Mouse (Mus musculus) lung, adult 2 months (tissue): Measurements from ENCODE around the gene Usp22. TPM values are rescaled to one million over a fixed set of nuclear protein-coding genes. Genes with fewer than 3 reads are reported as not detected.
A peak's percentile ranks its signal among the peaks of the same experiment; 100 is the strongest.
"Not testable (repeated sequence)": the region's sequence is repeated elsewhere in the genome, so short reads cannot be mapped to it uniquely, and the experiment has no call there.

ENCODE experiments used
- DNase-seq: peaks from one replicate; pipeline ENCODE4 v3.0.0; 2022
- H3K4me1 ChIP-seq: fragments of 200-500 bp; 2 replicates; pipeline ENCODE4 v1.6.1; 2011; ENCODE audit warnings: low read length; ENCODE audit not compliant: control insufficient read depth, insufficient read depth
- H3K4me3 ChIP-seq: fragments of 200-500 bp; replicated peaks from 2 replicates; pipeline ENCODE3; 2011; ENCODE audit warnings: low read depth, mild to moderate bottlenecking, control low read depth, low read length; ENCODE audit errors: extremely low read depth
- CTCF ChIP-seq: fragments of 200-500 bp; IDR thresholded peaks from 2 replicates; pipeline ENCODE4 v1.5.1; 2011; ENCODE audit warnings: mild to moderate bottlenecking, low read length, control low read depth; ENCODE audit not compliant: insufficient read depth
- POLR2A ChIP-seq: fragments of 200-500 bp; IDR thresholded peaks from 2 replicates; pipeline ENCODE4 v1.6.1; 2011; ENCODE audit warnings: low read depth, mild to moderate bottlenecking, control low read depth, low read length, borderline replicate concordance; ENCODE audit errors: extremely low read depth
- WGBS: fragments of 180-500 bp; shearing (Covaris S2); methylation state at CpG from one replicate; pipeline ENCODE4 v1.1.7; 2018; 5-methylcytosine and 5-hydroxymethylcytosine counted together
- polyA plus RNA-seq: library from polyadenylated mRNA; depleted of rRNA; stranded (reverse); fragments of >200 nt; gene quantifications from 2 replicates; pipeline ENCODE4 v1.2.3, GENCODE M21; 2012

Gene Usp22
- polyA plus RNA-seq, 1 experiment = 43.6 TPM

- DNase-seq = no peak
- peaks cover 11% of the 10 kb centered on the region for H3K4me1 ChIP-seq
- H3K4me3 ChIP-seq = no peak overlapping the region
- 89% methylated on average over 3 of the region's 3 CpGs for WGBS
- no peak for TF ChIP-seq CTCF
- no peak for TF ChIP-seq POLR2A
These were observed 31.3 kb upstream of the Usp22 start for GRCm38 (mm10) chr11:61206136-61206535.

GRCm38 (mm10) chr11:61205167-61205950 is 30.5 kb upstream of the Usp22 start:
- WGBS = 85% methylated on average over 10 of the region's 10 CpGs
- Histone ChIP-seq H3K4me1 (peaks cover 11% of the 10 kb centered on the region), H3K4me3 (no peak overlapping the region)
- DNase-seq = no peak
- TF ChIP-seq POLR2A = no peak
- no peak for TF ChIP-seq CTCF

- WGBS = 70% methylated on average over 2 of the region's 2 CpGs
- TF ChIP-seq CTCF (no peak), POLR2A (no peak)
- Histone ChIP-seq H3K4me1 (peaks cover 6% of the 10 kb centered on the region), H3K4me3 (no peak overlapping the region)
- DNase-seq = no peak
These were observed 28.0 kb upstream of the Usp22 start for GRCm38 (mm10) chr11:61202810-61203209.

- DNase-seq = no peak
- H3K4me3 ChIP-seq = no peak overlapping the region
- no peak for TF ChIP-seq CTCF
- no peak for TF ChIP-seq POLR2A
- 80% methylated on average over 6 of the region's 6 CpGs for WGBS
- no peaks in the 10 kb centered on the region; the same call in none of the 2 replicates for H3K4me1 ChIP-seq
These were observed 27.3 kb upstream of the Usp22 start for GRCm38 (mm10) chr11:61202186-61202585.

- WGBS = 67% methylated on average over 4 of the region's 4 CpGs
- no peak for TF ChIP-seq CTCF
- TF ChIP-seq POLR2A = no peak
- no peak for DNase-seq
- Histone ChIP-seq H3K4me3 (no peak overlapping the region), H3K4me1 (no peaks in the 10 kb centered on the region; the same call in 1 of the 2 replicates)
These were observed 24.9 kb upstream of the Usp22 start for GRCm38 (mm10) chr11:61199620-61200362.

GRCm38 (mm10) chr11:61197935-61198334 is 23.1 kb upstream of the Usp22 start:
- H3K4me1 ChIP-seq = no peaks in the 10 kb centered on the region; the same call in 1 of the 2 replicates
- H3K4me3 ChIP-seq = no peak overlapping the region
- TF ChIP-seq POLR2A (no peak), CTCF (no peak)
- DNase-seq = no peak

- Histone ChIP-seq H3K4me1 (no peaks in the 10 kb centered on the region; the same call in 1 of the 2 replicates), H3K4me3 (no peak overlapping the region)
- DNase-seq = peak; percentile 31
- 65% methylated on average over 14 of the region's 14 CpGs for WGBS
- no peak for TF ChIP-seq CTCF
- no peak for TF ChIP-seq POLR2A
These were observed 21.9 kb upstream of the Usp22 start for GRCm38 (mm10) chr11:61196616-61197353.

- DNase-seq = peak; percentile 84
- Histone ChIP-seq H3K4me3 (no peak overlapping the region), H3K4me1 (no peaks in the 10 kb centered on the region; the same call in 1 of the 2 replicates)
- TF ChIP-seq CTCF = peak; percentile 100
- TF ChIP-seq POLR2A = no peak
- WGBS = 3% methylated on average over 9 of the region's 9 CpGs
These were observed 18.5 kb upstream of the Usp22 start for GRCm38 (mm10) chr11:61193392-61193791.

GRCm38 (mm10) chr11:61192779-61193178 is 17.9 kb upstream of the Usp22 start:
- Histone ChIP-seq H3K4me3 (no peak overlapping the region), H3K4me1 (no peaks in the 10 kb centered on the region; the same call in 1 of the 2 replicates)
- DNase-seq = no peak
- WGBS = 89% methylated on average over 2 of the region's 2 CpGs
- TF ChIP-seq POLR2A (no peak), CTCF (no peak)

- not testable (repeated sequence) for H3K4me1 ChIP-seq, H3K4me3 ChIP-seq, DNase-seq
- WGBS = 82% methylated on average over 7 of the region's 10 CpGs
These were observed 17.3 kb upstream of the Usp22 start for GRCm38 (mm10) chr11:61192123-61192522.
